Mouse (Mus musculus) embryonic stem cell, embryonic (primary cell): Measurements from ENCODE around the gene Asl.

ENCODE experiments used
- CTCF ChIA-PET, 4 experiments: fragments of 300-600 bp in 2 of 4; fragments of 350-600 bp in 2 of 4; sonication (Branson Sonifier 250); formaldehyde crosslinking; loops; one replicate each; lab custom pipeline; 2022; ENCODE audit warnings: inconsistent platforms in 2 of 4; lab: Charles Lee
- POLR2A ChIA-PET, 4 experiments: fragments of 300-600 bp in 2 of 4; fragments of 350-600 bp in 2 of 4; sonication (Branson Sonifier 250); formaldehyde crosslinking; loops; one replicate each; lab custom pipeline; 2022; ENCODE audit warnings: antibody characterized with exemption in 4 of 4, inconsistent platforms in 1 of 4; lab: Charles Lee

Gene Asl

DNA sequence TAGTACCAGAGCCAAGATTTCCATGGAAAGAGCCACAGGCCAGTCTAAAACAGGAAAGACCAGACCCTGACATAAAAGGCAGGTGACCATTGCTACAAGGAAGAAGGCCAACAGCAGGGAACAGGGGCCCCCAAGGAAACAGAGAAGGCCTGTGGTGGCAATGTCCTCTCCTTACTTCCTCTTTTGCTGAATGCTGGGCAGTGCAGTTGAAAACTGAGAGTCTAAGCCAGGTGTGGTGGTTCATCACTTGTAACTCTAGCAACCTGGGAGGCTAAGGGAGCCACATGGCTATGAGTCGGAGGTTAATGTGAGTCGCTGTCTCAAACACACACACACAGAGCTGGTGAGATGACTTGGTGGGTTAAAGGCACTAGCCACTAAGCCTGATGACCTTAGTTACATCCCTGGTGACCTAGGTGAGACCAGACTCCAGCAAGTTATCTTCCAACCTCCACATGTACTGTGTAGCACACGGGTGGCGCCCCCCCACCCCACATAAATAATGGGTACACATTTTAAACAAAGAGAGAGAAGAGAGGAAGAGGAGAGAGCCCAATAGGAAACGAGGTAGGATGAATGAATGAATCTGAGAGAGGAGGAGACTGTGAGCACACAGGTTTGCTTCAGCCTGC lies 27.6 kb downstream of the Asl start:
- ChIA-PET CTCF (interaction anchor here in 1 of 4 experiments (2.0 kb wide), 1 partner anchor 36 kb away, joined by 6 read pairs; no protein-coding TSS in a partner anchor), POLR2A (interaction anchor here in 1 of 4 experiments (1.2 to 1.3 kb wide), 3 partner anchors 20 to 33 kb away, joined by 3 to 4 read pairs (median 3); no protein-coding TSS in a partner anchor)

GRCm38 (mm10) chr5:130000735-130001134 lies 28.3 kb downstream of the Asl start:
- POLR2A ChIA-PET: interaction anchor here in 2 of 4 experiments (0.6 to 1.2 kb wide), 4 partner anchors 16 to 256 kb away, joined by 3 to 4 read pairs (median 4); no protein-coding TSS in a partner anchor
- CTCF ChIA-PET: interaction anchor here in 2 of 4 experiments (0.9 to 2.8 kb wide), 3 partner anchors 9 to 37 kb away, joined by 3 to 15 read pairs (median 4); no protein-coding TSS in a partner anchor

GRCm38 (mm10) chr5:129999097-129999496 lies 29.9 kb downstream of the Asl start:
- ChIA-PET CTCF (interaction anchor here in 3 of 4 experiments (0.6 to 2.8 kb wide), 9 partner anchors 11 to 164 kb away, joined by 3 to 15 read pairs (median 3); no protein-coding TSS in a partner anchor), POLR2A (interaction anchor here in 2 of 4 experiments (0.6 to 1.1 kb wide), 5 partner anchors 8 to 240 kb away, joined by 3 to 6 read pairs (median 3); no protein-coding TSS in a partner anchor)

- ChIA-PET CTCF (interaction anchor here in 3 of 4 experiments (0.6 to 2.8 kb wide), 14 partner anchors 9 to 814 kb away, joined by 3 to 15 read pairs (median 3); no protein-coding TSS in a partner anchor), POLR2A (interaction anchor here in 1 of 4 experiments (1.0 to 1.2 kb wide), 3 partner anchors 9 to 184 kb away, joined by 3 read pairs; no protein-coding TSS in a partner anchor)
These were observed 31.3 kb downstream of the Asl start for GRCm38 (mm10) chr5:129997700-129998099.

DNA sequence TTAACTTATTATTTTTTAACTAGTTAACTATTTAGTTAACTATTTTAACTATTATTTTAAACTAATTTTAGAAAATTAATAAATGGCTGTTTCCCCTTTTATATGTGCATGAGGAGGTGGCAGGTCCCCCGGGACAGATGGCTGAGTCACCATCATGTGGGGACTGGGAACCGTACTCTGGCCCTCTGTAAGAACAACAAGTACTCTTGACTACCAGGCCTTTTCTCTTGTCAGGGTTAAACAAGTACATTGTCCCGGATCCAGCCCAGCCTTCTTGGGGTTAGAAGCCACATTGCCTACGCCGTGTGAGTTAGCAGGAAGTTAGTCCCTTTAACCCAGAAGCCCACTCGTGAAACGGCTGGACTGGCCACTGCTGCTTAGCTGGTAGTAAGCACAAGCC lies 34.1 kb downstream of the Asl start:
- ChIA-PET POLR2A (interaction anchor here in 3 of 4 experiments (0.7 to 1.8 kb wide), 3 partner anchors 12 to 108 kb away, joined by 3 to 5 read pairs (median 3); partner anchors contain the start of gene Chchd2 (in 1 of the 3)), CTCF (interaction anchor here in 2 of 4 experiments (0.6 to 1.0 kb wide), 4 partner anchors 8 to 1607 kb away, joined by 3 read pairs; partner anchors contain the start of gene Gusb (in 1 of the 2))

GRCm38 (mm10) chr5:129993374-129993773 lies 35.7 kb downstream of the Asl start:
- ChIA-PET CTCF (interaction anchor here in 2 of 4 experiments (0.5 to 0.9 kb wide), 2 partner anchors 9 to 16 kb away, joined by 3 read pairs; no protein-coding TSS in a partner anchor), POLR2A (interaction anchor here in 1 of 4 experiments (0.9 to 1.7 kb wide), 3 partner anchors 10 to 39 kb away, joined by 3 to 6 read pairs (median 5); partner anchors contain the start of gene Gusb)

DNA sequence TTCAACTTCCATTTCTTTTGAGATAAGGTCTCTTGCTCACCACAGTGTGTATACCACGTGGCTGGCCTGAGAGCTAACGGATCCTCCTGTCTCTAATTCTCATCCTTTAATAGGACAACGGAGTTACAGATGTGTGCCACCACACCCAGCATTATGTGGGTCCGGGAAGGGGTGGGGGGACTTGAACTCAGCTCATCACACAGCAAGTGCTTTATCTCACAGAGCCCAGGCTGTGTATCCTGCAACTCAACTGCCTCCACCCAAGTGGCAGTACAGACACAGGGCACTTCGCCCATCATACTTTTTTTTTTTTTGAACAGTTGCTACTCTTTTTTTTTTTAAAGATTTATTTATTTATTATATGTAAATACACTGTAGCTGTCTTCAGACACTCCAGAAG lies 37.1 kb downstream of the Asl start:
- POLR2A ChIA-PET: interaction anchor here in 2 of 4 experiments (0.7 to 3.2 kb wide), 4 partner anchors 9 to 14 kb away, joined by 3 to 19 read pairs (median 3); partner anchors contain the start of gene Gusb (in 1 of the 2)
- CTCF ChIA-PET: interaction anchor here in 1 of 4 experiments (1.5 kb wide), 1 partner anchor 18 kb away, joined by 4 read pairs; no protein-coding TSS in a partner anchor

GRCm38 (mm10) chr5:129989376-129989775 lies 39.7 kb downstream of the Asl start:
- POLR2A ChIA-PET: interaction anchor here in 2 of 4 experiments (0.7 to 1.8 kb wide), 7 partner anchors 9 to 72 kb away, joined by 3 to 6 read pairs (median 4); no protein-coding TSS in a partner anchor
- CTCF ChIA-PET: no interaction called here

DNA sequence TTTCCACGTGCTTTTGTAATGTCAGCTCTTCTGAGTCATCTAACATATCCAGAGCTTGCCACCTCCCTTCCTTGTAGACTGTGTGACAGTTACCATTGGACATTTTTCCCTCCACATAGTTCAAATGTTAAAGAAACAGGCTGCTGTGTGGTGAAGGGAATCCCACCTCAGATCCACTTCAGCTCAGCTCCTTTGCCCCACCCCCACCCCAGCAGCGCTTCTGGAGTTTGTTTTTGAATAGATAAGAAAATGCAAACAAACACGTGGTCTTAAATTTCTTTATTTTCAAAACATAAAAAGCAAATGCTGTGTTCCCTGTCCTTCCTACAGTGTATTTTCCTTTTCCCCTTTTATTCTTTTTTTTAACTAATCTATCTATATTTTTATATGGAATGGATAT lies 48.8 kb downstream of the Asl start:
- POLR2A ChIA-PET: interaction anchor here in 2 of 4 experiments (0.9 to 2.8 kb wide), 12 partner anchors 8 to 93 kb away, joined by 3 to 19 read pairs (median 4); partner anchors contain the start of genes Chchd2 (in 1 of the 2) and Vkorc1l1 (in 1 of the 2)
- CTCF ChIA-PET: no interaction called here

GRCm38 (mm10) chr5:129978608-129979007 lies 50.4 kb downstream of the Asl start:
- POLR2A ChIA-PET: interaction anchor here in 2 of 4 experiments (0.9 to 4.1 kb wide), 5 partner anchors 11 to 91 kb away, joined by 3 to 17 read pairs (median 4); partner anchors contain the start of genes Chchd2 (in 1 of the 2) and Gusb (in 1 of the 2)

GRCm38 (mm10) chr5:129977768-129978167 lies 51.3 kb downstream of the Asl start:
- ChIA-PET POLR2A (interaction anchor here in 3 of 4 experiments (0.6 to 4.1 kb wide), 5 partner anchors 9 to 64 kb away, joined by 3 to 17 read pairs (median 3); partner anchors contain the start of gene Gusb (in 2 of the 3)), CTCF (interaction anchor here in 1 of 4 experiments (0.7 kb wide), 1 partner anchor 25 kb away, joined by 3 read pairs; the partner anchor contains the start of gene Gusb)

More at GRCm38 (mm10) chr5:129978608-129979007, 50.4 kb downstream of the Asl start:
- CTCF ChIA-PET: interaction anchor here in 1 of 4 experiments (0.6 kb wide), 1 partner anchor 31 kb away, joined by 4 read pairs; no protein-coding TSS in a partner anchor

DNA sequence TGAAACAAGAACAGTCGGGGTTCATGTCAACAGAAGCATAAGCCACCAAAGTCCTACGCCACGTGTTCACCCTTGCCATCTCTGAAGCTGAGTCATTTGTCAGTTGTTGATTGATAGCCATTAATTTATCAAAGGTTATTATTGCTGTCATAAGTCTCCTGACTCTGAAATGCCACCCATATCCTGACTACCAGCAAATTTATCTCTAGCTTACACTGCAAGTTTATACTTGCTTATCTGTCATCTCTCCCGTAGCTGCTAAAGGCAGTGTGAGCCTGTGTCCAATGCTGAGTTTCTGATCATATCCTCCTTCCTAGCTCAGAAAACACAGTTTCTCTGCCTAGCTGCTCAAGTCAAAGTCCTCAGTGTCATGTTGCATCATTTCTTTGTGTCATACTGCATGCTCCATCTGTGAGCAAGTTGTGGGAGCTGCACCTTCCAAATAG lies 54.2 kb downstream of the Asl start:
- POLR2A ChIA-PET: interaction anchor here in 2 of 4 experiments (0.9 to 4.1 kb wide), 5 partner anchors 8 to 14 kb away, joined by 3 to 17 read pairs (median 4); no protein-coding TSS in a partner anchor

GRCm38 (mm10) chr5:129974354-129974753 lies 54.7 kb downstream of the Asl start:
- CTCF ChIA-PET: interaction anchor here in 1 of 4 experiments (0.9 kb wide), 1 partner anchor 23 kb away, joined by 3 read pairs; no protein-coding TSS in a partner anchor
- POLR2A ChIA-PET: interaction anchor here in 2 of 4 experiments (0.8 to 2.0 kb wide), 5 partner anchors 9 to 48 kb away, joined by 3 to 10 read pairs (median 3); no protein-coding TSS in a partner anchor

More for the DNA sequence above, 54.2 kb downstream of the Asl start:
- CTCF ChIA-PET: interaction anchor here in 2 of 4 experiments (0.9 to 1.2 kb wide), 2 partner anchors 12 to 23 kb away, joined by 3 read pairs; no protein-coding TSS in a partner anchor

DNA sequence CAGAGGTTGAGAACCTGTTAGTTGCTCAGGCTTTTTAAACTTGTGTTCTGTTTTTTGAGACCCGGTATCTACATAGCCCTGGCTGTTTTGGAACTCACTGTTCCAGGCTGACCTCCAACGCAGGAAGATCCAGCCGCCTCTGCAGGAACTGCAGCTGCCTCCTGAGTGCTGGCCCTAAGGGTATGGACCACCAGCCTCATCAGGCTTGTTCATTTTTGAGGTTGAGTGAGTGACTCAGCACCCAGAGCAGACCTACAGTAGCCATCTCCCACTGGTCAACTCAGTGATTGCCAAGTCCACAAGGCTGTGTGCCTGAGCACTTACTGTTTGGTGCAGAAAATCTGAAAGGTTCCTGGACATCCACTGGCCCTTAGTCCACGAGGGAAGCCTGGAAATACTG lies 57.6 kb downstream of the Asl start:
- ChIA-PET CTCF (interaction anchor here in 1 of 4 experiments (0.5 kb wide), 1 partner anchor 41 kb away, joined by 3 read pairs; no protein-coding TSS in a partner anchor), POLR2A (interaction anchor here in 3 of 4 experiments (0.8 to 1.7 kb wide), 12 partner anchors 9 to 79 kb away, joined by 3 to 7 read pairs (median 4); partner anchors contain the start of gene Vkorc1l1 (in 1 of the 3))

GRCm38 (mm10) chr5:129968417-129968816 lies 60.6 kb downstream of the Asl start:
- CTCF ChIA-PET: no interaction called here
- POLR2A ChIA-PET: interaction anchor here in 3 of 4 experiments (0.6 to 3.9 kb wide), 16 partner anchors 9 to 453 kb away, joined by 3 to 17 read pairs (median 3); partner anchors contain the start of genes Chchd2 (in 1 of the 3) and Vkorc1l1 (in 1 of the 3)

DNA sequence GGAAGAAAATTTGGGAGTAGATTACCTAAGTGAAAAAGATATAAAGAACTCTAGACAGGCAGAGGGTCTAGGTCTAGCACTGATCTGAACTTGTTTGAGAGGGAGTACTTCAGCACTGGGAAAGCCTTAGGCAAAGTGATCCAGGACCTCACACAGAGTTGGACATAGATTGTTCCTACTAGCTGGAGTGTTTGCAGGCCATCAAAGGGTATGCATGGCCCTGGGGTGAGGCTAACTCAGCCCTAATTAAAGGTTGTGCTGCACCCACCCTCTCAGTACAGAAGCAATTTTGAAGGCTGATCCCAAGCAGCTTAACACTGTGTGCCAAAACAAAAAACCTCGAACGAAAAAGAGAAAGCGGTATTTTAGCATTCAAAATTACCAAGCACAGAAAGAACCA lies 62.6 kb downstream of the Asl start:
- ChIA-PET CTCF (interaction anchor here in 2 of 4 experiments (0.7 to 1.3 kb wide), 2 partner anchors 13 to 44 kb away, joined by 3 to 4 read pairs; no protein-coding TSS in a partner anchor), POLR2A (interaction anchor here in 3 of 4 experiments (0.7 to 3.9 kb wide), 16 partner anchors 9 to 188 kb away, joined by 3 to 17 read pairs (median 4); partner anchors contain the start of gene Chchd2 (in 1 of the 3))

DNA sequence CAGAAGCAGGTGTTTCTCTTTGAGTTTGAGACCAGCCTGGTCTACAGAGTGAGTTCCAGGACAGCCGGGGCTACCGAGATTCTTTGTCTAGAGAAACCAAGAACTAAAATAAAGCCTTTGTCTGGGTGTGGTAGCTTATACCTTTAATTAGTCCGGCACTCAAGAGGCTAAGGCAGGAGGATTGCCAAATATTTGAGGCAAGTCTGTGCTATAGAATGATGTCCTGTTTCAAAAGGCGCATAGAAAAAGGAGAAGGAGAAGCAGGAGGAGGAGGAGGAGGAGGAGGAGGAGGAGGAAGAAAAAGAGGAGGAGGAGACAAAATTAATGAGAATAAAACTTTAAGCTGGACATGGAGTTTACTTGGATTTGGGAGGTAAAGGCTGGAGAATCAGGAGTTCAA lies 65.8 kb downstream of the Asl start:
- CTCF ChIA-PET: interaction anchor here in 1 of 4 experiments (0.5 kb wide), 1 partner anchor 299 kb away, joined by 3 read pairs; no protein-coding TSS in a partner anchor
- POLR2A ChIA-PET: interaction anchor here in 2 of 4 experiments (0.5 to 1.9 kb wide), 13 partner anchors 8 to 101 kb away, joined by 3 to 10 read pairs (median 4); partner anchors contain the start of genes Chchd2 (in 2 of the 2) and Vkorc1l1 (in 1 of the 2)
